Mouse (Mus musculus) MEL (cell line): ENCODE data around the gene Zscan26. TPM values are rescaled to one million over a fixed set of nuclear protein-coding genes. Genes with fewer than 3 reads are reported as not detected.
A peak's percentile ranks its signal among the peaks of the same experiment; 100 is the strongest.

Source experiments
- DNase-seq: peaks from one replicate; pipeline ENCODE4 v3.0.0; 2011; ENCODE audit warnings: low read depth, low spot score
- H3K27ac ChIP-seq: 2 replicates; pipeline ENCODE4 v1.5.1; 2012; ENCODE audit warnings: low read depth, mild to moderate bottlenecking, control low read depth, low read length, moderate library complexity; ENCODE audit not compliant: control insufficient read depth
- H3K27me3 ChIP-seq, 2 experiments: fragments of 150-350 bp in 1 of 2; sonication (generic) in 1 of 2; 2 replicates each; pipeline ENCODE4 v1.6.1; 2012; ENCODE audit warnings: low read length in 2 of 2, mild to moderate bottlenecking in 2 of 2, improper control_type of control experiment in 1 of 2, moderate library complexity in 1 of 2; ENCODE audit not compliant: insufficient read depth in 2 of 2, control insufficient read depth in 1 of 2
- H3K36me3 ChIP-seq, 2 experiments: 2 replicates each; pipeline ENCODE4 v1.6.1; 2012 to 2014; ENCODE audit warnings: low read length in 2 of 2, improper control_type of control experiment in 1 of 2, inconsistent platforms in 1 of 2, mild to moderate bottlenecking in 1 of 2; ENCODE audit not compliant: insufficient read depth in 2 of 2, control insufficient read depth in 1 of 2
- H3K4me1 ChIP-seq, 2 experiments: fragments of 150-350 bp in 1 of 2; sonication (generic) in 1 of 2; 2 replicates each; pipeline ENCODE4 v1.6.1; 2012; ENCODE audit warnings: low read length in 2 of 2, improper control_type of control experiment in 1 of 2, mild to moderate bottlenecking in 1 of 2; ENCODE audit not compliant: insufficient read depth in 2 of 2, control insufficient read depth in 1 of 2
- H3K4me3 ChIP-seq, 2 experiments: fragments of 150-350 bp in 1 of 2; sonication (generic) in 1 of 2; 2 replicates each; pipeline ENCODE4 v1.5.1; 2012; ENCODE audit warnings: low read depth in 2 of 2, low read length in 2 of 2, mild to moderate bottlenecking in 2 of 2, moderate library complexity in 2 of 2, control low read depth in 1 of 2, improper control_type of control experiment in 1 of 2; ENCODE audit not compliant: control insufficient read depth in 1 of 2, insufficient read depth in 1 of 2
- H3K79me2 ChIP-seq: 2 replicates; pipeline ENCODE4 v1.6.1; 2012; ENCODE audit warnings: mild to moderate bottlenecking, low read length, moderate library complexity; ENCODE audit not compliant: control insufficient read depth, poor library complexity, insufficient read depth
- H3K9ac ChIP-seq: 2 replicates; pipeline ENCODE4 v1.6.1; 2012; ENCODE audit warnings: low read depth, mild to moderate bottlenecking, control low read depth, low read length, moderate library complexity; ENCODE audit not compliant: control insufficient read depth, poor library complexity, severe bottlenecking
- H3K9me3 ChIP-seq: fragments of 150-350 bp; sonication (generic); replicated peaks from 2 replicates; pipeline ENCODE4 v1.6.1; 2012; ENCODE audit warnings: mild to moderate bottlenecking, low read length, improper control_type of control experiment, moderate library complexity; ENCODE audit not compliant: insufficient read depth
- BHLHE40 ChIP-seq: IDR thresholded peaks from 2 replicates; pipeline ENCODE4 v1.6.1; 2012; ENCODE audit warnings: low read depth, mild to moderate bottlenecking, inconsistent platforms, low read length, improper control_type of control experiment, borderline replicate concordance
- E2F4 ChIP-seq: IDR thresholded peaks from 2 replicates; pipeline ENCODE4 v1.6.1; 2011; ENCODE audit warnings: low read depth, low read length, improper control_type of control experiment, borderline replicate concordance
- EP300 ChIP-seq, 2 experiments: IDR thresholded peaks; 2 replicates each; pipeline ENCODE4 v1.6.1; 2011; ENCODE audit warnings: improper control_type of control experiment in 2 of 2, low read length in 2 of 2, low read depth in 1 of 2, mild to moderate bottlenecking in 1 of 2
- ETS1 ChIP-seq: IDR thresholded peaks from 2 replicates; pipeline ENCODE4 v1.6.1; 2012; ENCODE audit warnings: low read depth, mild to moderate bottlenecking, inconsistent platforms, low read length, improper control_type of control experiment, moderate library complexity
- GABPA ChIP-seq: IDR thresholded peaks from 2 replicates; pipeline ENCODE4 v1.6.1; 2012; ENCODE audit warnings: low read depth, mild to moderate bottlenecking, inconsistent platforms, low read length, improper control_type of control experiment, moderate library complexity
- GATA1 ChIP-seq: IDR thresholded peaks from 2 replicates; pipeline ENCODE4 v1.6.1; 2011; ENCODE audit warnings: low read depth, low read length, improper control_type of control experiment
- MAX ChIP-seq: IDR thresholded peaks from 2 replicates; pipeline ENCODE4 v1.6.1; 2011; ENCODE audit warnings: low read length, improper control_type of control experiment
- MXI1 ChIP-seq: IDR thresholded peaks from 2 replicates; pipeline ENCODE4 v1.6.1; 2011; ENCODE audit warnings: mild to moderate bottlenecking, low read depth, low read length, improper control_type of control experiment
- MYB ChIP-seq: IDR thresholded peaks from 2 replicates; pipeline ENCODE4 v1.6.1; 2011; ENCODE audit warnings: mild to moderate bottlenecking, low read depth, low read length, improper control_type of control experiment
- MYC ChIP-seq: IDR thresholded peaks from 2 replicates; pipeline ENCODE4 v1.6.1; 2011; ENCODE audit warnings: low read depth, mild to moderate bottlenecking, low read length, improper control_type of control experiment, moderate library complexity
- NELFE ChIP-seq: IDR thresholded peaks from 2 replicates; pipeline ENCODE4 v1.6.1; 2011; ENCODE audit warnings: low read depth, low read length, improper control_type of control experiment
- NRF1 ChIP-seq: IDR thresholded peaks from 2 replicates; pipeline ENCODE4 v1.6.1; 2014; ENCODE audit warnings: low read depth, mild to moderate bottlenecking, inconsistent platforms, low read length, improper control_type of control experiment, moderate library complexity; ENCODE audit not compliant: poor library complexity, insufficient read depth, severe bottlenecking
- POLR2AphosphoS2 ChIP-seq: IDR thresholded peaks from 2 replicates; pipeline ENCODE4 v1.6.1; 2011; ENCODE audit warnings: low read length, improper control_type of control experiment
- SIN3A ChIP-seq: IDR thresholded peaks from 2 replicates; pipeline ENCODE4 v1.6.1; 2012; ENCODE audit warnings: low read length, improper control_type of control experiment, inconsistent platforms
- TCF12 ChIP-seq: IDR thresholded peaks from 2 replicates; pipeline ENCODE4 v1.6.1; 2014; ENCODE audit warnings: low read depth, mild to moderate bottlenecking, inconsistent platforms, low read length, improper control_type of control experiment, moderate library complexity
- USF1 ChIP-seq: IDR thresholded peaks from 2 replicates; pipeline ENCODE4 v1.6.1; 2014; ENCODE audit warnings: low read depth, mild to moderate bottlenecking, inconsistent platforms, low read length, improper control_type of control experiment, moderate library complexity
- ZNF384 ChIP-seq: IDR thresholded peaks from 2 replicates; pipeline ENCODE4 v1.6.1; 2012; ENCODE audit warnings: low read depth, mild to moderate bottlenecking, inconsistent platforms, low read length, improper control_type of control experiment
- polyA plus RNA-seq, 2 experiments: library from polyadenylated mRNA; stranded (reverse) in 1 of 2; unstranded in 1 of 2; fragments of >175 nt in 1 of 2; fragments of >200 nt in 1 of 2; gene quantifications; 2 replicates each; pipeline versions ENCODE4 v1.2.1 to v1.2.4; 2012; ENCODE audit warnings: low replicate concordance in 2 of 2, low read depth in 1 of 2; ENCODE audit not compliant: insufficient read length in 2 of 2, insufficient read depth in 1 of 2, missing spikeins in 1 of 2
- total RNA-seq: library from RNA; depleted of rRNA; stranded (reverse); fragments of 300-350 nt; gene quantifications from 2 replicates; pipeline ENCODE4 v1.2.3, GENCODE M21; 2012

The Zscan26 gene
- total and polyA plus RNA-seq, 3 experiments: 7.4 to 8.0 TPM; not detected in 1

DNA sequence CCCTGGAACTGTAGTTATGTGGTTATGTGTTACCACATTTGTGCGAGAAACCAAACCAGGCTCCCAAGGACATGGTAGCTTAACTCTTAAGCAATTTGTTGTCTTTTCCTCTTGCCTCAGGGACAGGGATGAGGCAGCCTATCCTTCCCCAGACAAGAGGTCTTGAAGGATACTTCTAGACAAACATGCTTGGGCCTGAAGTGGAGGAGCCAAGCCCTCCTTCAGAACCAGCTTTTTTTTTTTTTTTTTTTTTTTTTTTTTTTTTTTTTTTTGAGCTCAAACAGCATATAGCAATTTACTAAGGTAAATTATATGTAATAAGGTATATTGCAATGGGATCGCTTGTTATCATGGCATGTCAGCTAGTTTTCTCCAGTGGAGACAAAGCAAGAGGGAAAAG lies 37.8 kb downstream of the Zscan26 start:
- Histone ChIP-seq H3K9me3 (no peaks in the 10 kb centered on the region), H3K27ac (no peak overlapping the region), H3K36me3 (peaks cover 0 to 5% of the 10 kb centered on the region in 2 experiments; a peak in 2 of 4 replicates), H3K27me3 (no peaks in the 10 kb centered on the region), H3K79me2 (no peaks in the 10 kb centered on the region), H3K4me3 (no peak overlapping the region), H3K9ac (no peak overlapping the region), H3K4me1 (peaks cover 3 to 5% of the 10 kb centered on the region in 2 experiments; a peak in 3 of 4 replicates)
- peak; percentile 69 for TF ChIP-seq ZNF384
- no peak for TF ChIP-seq NRF1
- DNase-seq: no peak

GRCm38 (mm10) chr13:21415266-21415665 lies 38.3 kb downstream of the Zscan26 start:
- Histone ChIP-seq H3K36me3 (peaks cover 0 to 5% of the 10 kb centered on the region in 2 experiments; a peak in 2 of 4 replicates), H3K9ac (peak overlapping the region; percentile 34), H3K27ac (peak overlapping the region; percentile 34), H3K9me3 (no peaks in the 10 kb centered on the region), H3K4me3 (peak overlapping the region; percentile 43 to 78), H3K79me2 (no peaks in the 10 kb centered on the region), H3K4me1 (peaks cover 3 to 5% of the 10 kb centered on the region in 2 experiments; a peak in 3 of 4 replicates), H3K27me3 (peaks cover 0 to under 1% of the 10 kb centered on the region in 2 experiments; a peak in 1 of 4 replicates)
- TF ChIP-seq MAX (peak; percentile 91), MYB (no peak), E2F4 (0 out of 2 replicates have a peak, but pooled peaks have one; percentile 9), BHLHE40 (peak; percentile 72), GABPA (no peak), TCF12 (peak; percentile 23; the same call in 1 of the 2 replicates), EP300 (IDR thresholded peaks at IDR 0.05; ENCODE audit: low read depth in 1 of 2, low read length in 2 of 2) (peak in 1 of 2 experiments; percentile 16; a peak in 1 of 4 replicates), ETS1 (peak; percentile 93), USF1 (peak; percentile 60; the same call in 1 of the 2 replicates), MXI1 (peak; percentile 93), NELFE (no peak), GATA1 (peak; percentile 80), POLR2AphosphoS2 (no peak), SIN3A (peak; percentile 88), MYC (peak; percentile 97)
- peak; percentile 67 for DNase-seq
